Mouse (Mus musculus) CH12F3 (cell line): ENCODE data around the gene Unc5c.

Experiments used
- in situ Hi-C: fragments of 300-500 bp; cut with MboI; formaldehyde crosslinking; loops from 2 replicates; pipeline ENCODE4 v1.14.3; 2020; ENCODE audit warnings: low sequenced_read_pairs

Gene Unc5c

GRCm38 (mm10) chr3:141804133-141804532 is 339.1 kb downstream of the Unc5c start:
- in situ Hi-C loops, result no loop called here

GRCm38 (mm10) chr3:141809581-141809980 is 344.6 kb downstream of the Unc5c start:
- in situ Hi-C loops, result no loop called here

GRCm38 (mm10) chr3:141810944-141811343 is 345.9 kb downstream of the Unc5c start:
- in situ Hi-C loops, result no loop called here

GRCm38 (mm10) chr3:141811348-141811747 is 346.3 kb downstream of the Unc5c start:
- in situ Hi-C loops, result no loop called here

GRCm38 (mm10) chr3:141814776-141815175 is 349.8 kb downstream of the Unc5c start:
- in situ Hi-C loops, result no loop called here

GRCm38 (mm10) chr3:141818615-141819312 is 353.7 kb downstream of the Unc5c start:
- in situ Hi-C loops, result no loop called here

- in situ Hi-C loops, result no loop called here
Observed at GRCm38 (mm10) chr3:141819331-141819941, 354.4 kb downstream of the Unc5c start.

GRCm38 (mm10) chr3:141828301-141828700 is 363.3 kb downstream of the Unc5c start:
- in situ Hi-C loops, result no loop called here

GRCm38 (mm10) chr3:141831135-141831534 is 366.1 kb downstream of the Unc5c start:
- in situ Hi-C loops, result no loop called here

- in situ Hi-C loops, result no loop called here
Observed at GRCm38 (mm10) chr3:141838864-141839263, 373.8 kb downstream of the Unc5c start.

GRCm38 (mm10) chr3:141849206-141849605 is 384.2 kb downstream of the Unc5c start:
- in situ Hi-C loops, result no loop called here

GRCm38 (mm10) chr3:141850141-141850540 is 385.1 kb downstream of the Unc5c start:
- in situ Hi-C loops, result no loop called here

- in situ Hi-C loops, result no loop called here
Observed at GRCm38 (mm10) chr3:141854339-141854738, 389.3 kb downstream of the Unc5c start.

GRCm38 (mm10) chr3:141857123-141857522 is 392.1 kb downstream of the Unc5c start:
- in situ Hi-C loops, result no loop called here

- in situ Hi-C loops, result no loop called here
Observed at GRCm38 (mm10) chr3:141862816-141863461, 397.9 kb downstream of the Unc5c start.

- in situ Hi-C loops, result no loop called here
Observed at GRCm38 (mm10) chr3:141871805-141872204, 406.8 kb downstream of the Unc5c start.

GRCm38 (mm10) chr3:141872337-141873042 is 407.5 kb downstream of the Unc5c start:
- in situ Hi-C loops, result no loop called here

- in situ Hi-C loops, result loop anchor here (10.0 kb wide), 1 partner anchor 392 kb away; no protein-coding TSS in a partner anchor
Observed at GRCm38 (mm10) chr3:141882496-141882895, 417.5 kb downstream of the Unc5c start.

- in situ Hi-C loops, result loop anchor here (10.0 kb wide), 1 partner anchor 391 kb away; no protein-coding TSS in a partner anchor
Observed at GRCm38 (mm10) chr3:141884190-141884589, 419.2 kb downstream of the Unc5c start.
